Comparison of ENCODE assay signal across 25 mouse cellular contexts in the genomic region with DNA sequence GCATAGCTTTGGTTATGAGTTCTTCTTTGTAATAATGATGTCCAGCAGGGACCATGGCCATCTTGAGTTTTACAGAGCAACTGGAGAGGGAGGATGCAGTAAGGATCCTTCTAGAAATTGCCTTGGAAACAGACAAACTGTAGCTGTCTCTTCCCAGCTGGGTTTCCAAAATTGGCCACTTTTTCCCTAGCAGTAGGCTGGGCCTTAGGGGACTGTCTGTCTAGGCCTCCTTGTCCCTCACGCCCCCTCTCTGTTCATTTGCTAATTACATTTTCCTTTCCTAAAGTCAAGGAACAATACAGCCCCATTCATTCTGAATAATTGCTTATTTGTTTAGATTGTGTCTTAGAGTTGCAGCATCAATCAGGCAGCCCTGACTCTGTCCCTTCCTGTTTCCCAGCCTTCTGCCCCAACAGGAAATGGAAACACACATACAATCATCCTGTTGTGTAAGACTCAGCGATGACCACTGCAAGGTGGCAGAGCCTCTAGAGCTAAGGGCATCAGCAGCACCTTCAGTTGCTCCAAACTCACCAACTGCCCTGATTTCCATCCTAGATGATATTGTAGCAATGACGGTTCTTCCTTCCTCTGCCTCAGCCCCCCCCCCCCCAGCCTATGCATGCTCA. TPM values are rescaled to one million over a fixed set of nuclear protein-coding genes. Genes with fewer than 3 reads are reported as not detected.
DNase-seq lines count a peak whose midpoint lies in the region; ATAC-seq and TF ChIP-seq lines count a peak whose summit lies in the region.
"Had no signal": no experiment of that assay in that cellular context is flagged by ENCODE, and none has a peak within 500 bp of the region (broad histone marks: within the 10 kb centered on the region; RNA-seq: fewer than 3 reads in every experiment).

No protein-coding gene starts in this region.

- H3K9ac ChIP-seq in embryonic facial prominence, embryonic 14.5 days (ENCODE audit: low read depth, low read length) = no peak overlapping the region
- no peak overlapping the region for H3K9ac ChIP-seq in intestine, embryonic 16.5 days (ENCODE audit: low read depth, low read length)
- H3K9ac ChIP-seq in intestine, embryonic 15.5 days = no peak overlapping the region
- no peak overlapping the region for H3K9ac ChIP-seq in lung, postnatal 0 days (replicated peaks; ENCODE audit: low read depth)
- H3K9ac ChIP-seq: embryonic facial prominence, embryonic 13.5 days had no signal

- peaks cover 3% of the 10 kb centered on the region; the same call in 1 of the 2 replicates for H3K9me3 ChIP-seq in embryonic facial prominence, embryonic 14.5 days (ENCODE audit: control insufficient read depth, low read length)
- no peaks in the 10 kb centered on the region for H3K9me3 ChIP-seq in embryonic facial prominence, embryonic 10.5 days
- no peaks in the 10 kb centered on the region for H3K9me3 ChIP-seq in intestine, embryonic 16.5 days (ENCODE audit: control insufficient read depth, low read length)
- no peaks in the 10 kb centered on the region for H3K9me3 ChIP-seq in intestine, embryonic 15.5 days
- H3K9me3 ChIP-seq in lung, postnatal 0 days (ENCODE audit: low read length) = no peaks in the 10 kb centered on the region
- H3K9me3 ChIP-seq: embryonic facial prominence, embryonic 13.5 days; forebrain, embryonic 10.5 days had no signal

- 68% methylated on average over 3 of the region's 3 CpGs for WGBS in embryonic facial prominence, embryonic 14.5 days
- WGBS in embryonic facial prominence, embryonic 10.5 days = 35% methylated on average over 3 of the region's 3 CpGs
- 71% methylated on average over 3 of the region's 3 CpGs for WGBS in intestine, embryonic 16.5 days
- 56% methylated on average over 3 of the region's 3 CpGs for WGBS in intestine, embryonic 15.5 days
- WGBS in lung, postnatal 0 days = 56% methylated on average over 3 of the region's 3 CpGs

- H3K27me3 ChIP-seq in embryonic facial prominence, embryonic 14.5 days (replicated peaks; ENCODE audit: control insufficient read depth, insufficient read depth, low read length) = no peaks in the 10 kb centered on the region
- no peaks in the 10 kb centered on the region for H3K27me3 ChIP-seq in embryonic facial prominence, embryonic 10.5 days (replicated peaks; ENCODE audit: low read depth, poor library complexity, severe bottlenecking)
- H3K27me3 ChIP-seq in intestine, embryonic 16.5 days (replicated peaks; ENCODE audit: control insufficient read depth, insufficient read depth, low read length) = no peaks in the 10 kb centered on the region
- H3K27me3 ChIP-seq in intestine, embryonic 15.5 days (replicated peaks) = no peaks in the 10 kb centered on the region
- no peaks in the 10 kb centered on the region for H3K27me3 ChIP-seq in lung, postnatal 0 days (replicated peaks; ENCODE audit: insufficient read depth, low read length)
- H3K27me3 ChIP-seq: embryonic facial prominence, embryonic 13.5 days had no signal

- H3K4me1 ChIP-seq in embryonic facial prominence, embryonic 14.5 days (ENCODE audit: control insufficient read depth, insufficient read depth, low read length) = peaks cover 6% of the 10 kb centered on the region; the same call in 1 of the 2 replicates
- peaks cover 4% of the 10 kb centered on the region; the same call in 1 of the 2 replicates for H3K4me1 ChIP-seq in embryonic facial prominence, embryonic 10.5 days
- H3K4me1 ChIP-seq in intestine, embryonic 16.5 days (ENCODE audit: control insufficient read depth, insufficient read depth, low read length) = no peaks in the 10 kb centered on the region
- H3K4me1 ChIP-seq in intestine, embryonic 15.5 days (replicated peaks) = no peaks in the 10 kb centered on the region
- no peaks in the 10 kb centered on the region for H3K4me1 ChIP-seq in lung, postnatal 0 days (ENCODE audit: insufficient read depth, low read depth, low read length)

- 0 out of 2 replicates have a peak overlapping the region, but pooled peaks have one; percentile 4 for H3K27ac ChIP-seq in embryonic facial prominence, embryonic 14.5 days (replicated peaks; ENCODE audit: low read depth, low read length)
- no peak overlapping the region for H3K27ac ChIP-seq in embryonic facial prominence, embryonic 10.5 days (replicated peaks)
- no peak overlapping the region for H3K27ac ChIP-seq in intestine, embryonic 16.5 days (ENCODE audit: low read length)
- H3K27ac ChIP-seq in intestine, embryonic 15.5 days = no peak overlapping the region
- no peak overlapping the region for H3K27ac ChIP-seq in lung, postnatal 0 days (ENCODE audit: low read length)
- H3K27ac ChIP-seq: embryonic facial prominence, embryonic 13.5 days; forebrain, embryonic 10.5 days; heart, adult 2 months had no signal

- no peak overlapping the region for H3K4me2 ChIP-seq in embryonic facial prominence, embryonic 14.5 days (ENCODE audit: low read depth, low read length)
- no peak overlapping the region for H3K4me2 ChIP-seq in intestine, embryonic 16.5 days (ENCODE audit: low read depth, low read length)
- no peak overlapping the region for H3K4me2 ChIP-seq in intestine, embryonic 15.5 days (replicated peaks)
- no peak overlapping the region for H3K4me2 ChIP-seq in lung, postnatal 0 days (replicated peaks; ENCODE audit: low read depth, low read length)
- H3K4me2 ChIP-seq: embryonic facial prominence, embryonic 13.5 days had no signal

- no peak for DNase-seq in embryonic facial prominence, embryonic 14.5 days (ENCODE audit: low spot score)
- DNase-seq in embryonic facial prominence, embryonic 10.5 days (ENCODE audit: low spot score) = no peak
- DNase-seq in lung, postnatal 0 days (ENCODE audit: low spot score) = no peak
- DNase-seq in lung, postnatal 4 days = no peak
- DNase-seq in layer of hippocampus, adult 18-20 months (ENCODE audit: low spot score in 2 of 2) = no peak
- no peak for DNase-seq in spleen, postnatal 14 days (ENCODE audit: low spot score in 2 of 2)
- DNase-seq: adrenal gland, postnatal 36 days; cerebellum, adult 9-11 months; gastrocnemius, postnatal 10 days; heart, adult 2 months; layer of hippocampus, postnatal 36 days; right cerebral cortex, adult 18-20 months had no signal

- no peaks in the 10 kb centered on the region for H3K36me3 ChIP-seq in embryonic facial prominence, embryonic 14.5 days (ENCODE audit: control insufficient read depth, insufficient read depth, low read length)
- H3K36me3 ChIP-seq in embryonic facial prominence, embryonic 10.5 days (replicated peaks) = no peaks in the 10 kb centered on the region
- H3K36me3 ChIP-seq in intestine, embryonic 16.5 days (ENCODE audit: control insufficient read depth, insufficient read depth, low read length) = no peaks in the 10 kb centered on the region
- no peaks in the 10 kb centered on the region for H3K36me3 ChIP-seq in intestine, embryonic 15.5 days
- no peaks in the 10 kb centered on the region for H3K36me3 ChIP-seq in lung, postnatal 0 days (ENCODE audit: insufficient read depth, low read length)
- H3K36me3 ChIP-seq: embryonic facial prominence, embryonic 13.5 days; forebrain, embryonic 10.5 days had no signal

- peak; percentile 33; the same call in 1 of the 2 replicates for TF ChIP-seq EP300 in lung, postnatal 0 days (IDR thresholded peaks at IDR 0.05)

- TF ChIP-seq CTCF in lung, postnatal 0 days (IDR thresholded peaks at IDR 0.05) = 0 out of 2 replicates have a peak, but pooled peaks have one; percentile 4

- no peak overlapping the region for H3K4me3 ChIP-seq in embryonic facial prominence, embryonic 14.5 days (ENCODE audit: low read depth, low read length)
- H3K4me3 ChIP-seq in embryonic facial prominence, embryonic 10.5 days = no peak overlapping the region
- no peak overlapping the region for H3K4me3 ChIP-seq in intestine, embryonic 16.5 days (ENCODE audit: low read length)
- H3K4me3 ChIP-seq in intestine, embryonic 15.5 days (replicated peaks) = no peak overlapping the region
- H3K4me3 ChIP-seq in lung, postnatal 0 days (ENCODE audit: low read depth, low read length) = no peak overlapping the region
- H3K4me3 ChIP-seq: embryonic facial prominence, embryonic 13.5 days; forebrain, embryonic 10.5 days; heart, adult 2 months had no signal

- no peak for ATAC-seq in embryonic facial prominence, embryonic 14.5 days (ENCODE audit: low read depth)
- ATAC-seq in intestine, embryonic 16.5 days = 0 out of 2 replicates have a peak, but pooled peaks have one; percentile 33
- ATAC-seq in intestine, embryonic 15.5 days = no peak
- ATAC-seq in lung, postnatal 0 days = peak; percentile 18; the same call in 1 of the 2 replicates
- ATAC-seq: inflammation-experienced regulatory T-cells, adult 6 months had no signal

RNA-seq across cellular contexts. Expression of gene Igfbp3, which starts 21.4 kb away (rescaled TPM):
- 258 and 266 TPM in 2 replicates for polyA plus RNA-seq in embryonic facial prominence, embryonic 14.5 days (2014; fragmentation: Nextera tagmentation; extraction: Ambion mirVana)
- polyA plus RNA-seq in embryonic facial prominence, embryonic 10.5 days (2016; fragmentation: Nextera tagmentation; extraction: Ambion mirVana) = 30.2 and 32.3 TPM in 2 replicates
- 24.0 and 39.8 TPM in 2 replicates for polyA plus RNA-seq in intestine, embryonic 16.5 days (2015; fragmentation: Nextera tagmentation; extraction: Ambion mirVana)
- polyA plus RNA-seq in intestine, embryonic 15.5 days (2015; fragmentation: Nextera tagmentation; extraction: Ambion mirVana) = 41.4 and 46.0 TPM in 2 replicates
- 23.7 and 45.9 TPM in 2 replicates for polyA plus RNA-seq in lung, postnatal 0 days (2015; fragmentation: Nextera tagmentation; extraction: Ambion mirVana)
- 10 to 100 TPM; 12.6 to 13.3 TPM for total RNA-seq in layer of hippocampus, adult 18-20 months (2021)
- polyA plus RNA-seq: inflammation-experienced regulatory T-cells, adult 6 months had no signal

RNA-seq across cellular contexts. Expression of gene Igfbp1, which starts 37.5 kb away (rescaled TPM):
- polyA plus RNA-seq in embryonic facial prominence, embryonic 14.5 days (2014; fragmentation: Nextera tagmentation; extraction: Ambion mirVana) = 0.40 and 0.52 TPM in 2 replicates
- polyA plus RNA-seq in embryonic facial prominence, embryonic 10.5 days (2016; fragmentation: Nextera tagmentation; extraction: Ambion mirVana) = 0.12 TPM in 1 of 2 replicates, not detected in the other
- polyA plus RNA-seq in intestine, embryonic 16.5 days (2015; fragmentation: Nextera tagmentation; extraction: Ambion mirVana) = 3.3 and 6.4 TPM in 2 replicates
- polyA plus RNA-seq in intestine, embryonic 15.5 days (2015; fragmentation: Nextera tagmentation; extraction: Ambion mirVana) = 3.2 and 9.4 TPM in 2 replicates
- 0.23 and 0.69 TPM in 2 replicates for polyA plus RNA-seq in lung, postnatal 0 days (2015; fragmentation: Nextera tagmentation; extraction: Ambion mirVana)
- not detected for total RNA-seq in layer of hippocampus, adult 18-20 months (2021)
- total RNA-seq: heart, adult 2 months; heart, postnatal 10 days; left cerebral cortex, postnatal 25 days had no signal
- polyA plus RNA-seq: heart, adult 2 months; inflammation-experienced regulatory T-cells, adult 6 months had no signal

RNA-seq across cellular contexts. Expression of gene Gm11985, which starts 46.7 kb away (rescaled TPM):
- not detected in 2 replicates for polyA plus RNA-seq in embryonic facial prominence, embryonic 14.5 days (2014; fragmentation: Nextera tagmentation; extraction: Ambion mirVana)
- 0.15 TPM in 1 of 2 replicates, not detected in the other for polyA plus RNA-seq in embryonic facial prominence, embryonic 10.5 days (2016; fragmentation: Nextera tagmentation; extraction: Ambion mirVana)
- not detected in 2 replicates for polyA plus RNA-seq in intestine, embryonic 16.5 days (2015; fragmentation: Nextera tagmentation; extraction: Ambion mirVana)
- polyA plus RNA-seq in intestine, embryonic 15.5 days (2015; fragmentation: Nextera tagmentation; extraction: Ambion mirVana) = not detected in 2 replicates
- not detected in 2 replicates for polyA plus RNA-seq in lung, postnatal 0 days (2015; fragmentation: Nextera tagmentation; extraction: Ambion mirVana)
- total RNA-seq in layer of hippocampus, adult 18-20 months (2021) = not detected
- total RNA-seq: adrenal gland, postnatal 36 days; gastrocnemius, postnatal 10 days; heart, adult 2 months; heart, postnatal 10 days; layer of hippocampus, postnatal 36 days; left cerebral cortex, postnatal 25 days; liver, adult 2 months had no signal
- polyA plus RNA-seq: embryonic facial prominence, embryonic 13.5 days; forebrain, embryonic 10.5 days; frontal cortex, adult 2 months; heart, adult 2 months; inflammation-experienced regulatory T-cells, adult 6 months; large intestine, adult 2 months; liver, adult 2 months; neural tube, embryonic 11.5 days; small intestine, adult 2 months; thymus, postnatal 0 days had no signal

Comparison
In these comparisons a context has a peak if more than half of its experiments do, and no peak if none do; other contexts are left out.
1. ATAC-seq: peak in intestine, embryonic 16.5 days (single experiment) and lung, postnatal 0 days (single experiment); none in embryonic facial prominence, embryonic 14.5 days (single experiment) and intestine, embryonic 15.5 days (single experiment).